Mouse (Mus musculus) bone marrow, adult 2 months (tissue): ENCODE data around the gene Srgap3. TPM values are rescaled to one million over a fixed set of nuclear protein-coding genes. Genes with fewer than 3 reads are reported as not detected.
"Not testable (repeated sequence)": the region's sequence is repeated elsewhere in the genome, so short reads cannot be mapped to it uniquely, and the experiment has no call there.

ENCODE experiments used
- H3K27ac ChIP-seq: fragments of 200-500 bp; 2 replicates; pipeline ENCODE4 v1.5.1; 2012; ENCODE audit warnings: low read depth, mild to moderate bottlenecking, control low read depth, inconsistent platforms, low read length; ENCODE audit not compliant: control insufficient read depth, poor library complexity, insufficient read depth
- H3K4me1 ChIP-seq: fragments of 200-500 bp; 2 replicates; pipeline ENCODE4 v1.6.1; 2011; ENCODE audit warnings: low read length; ENCODE audit not compliant: control insufficient read depth, insufficient read depth
- H3K4me3 ChIP-seq: fragments of 200-500 bp; replicated peaks from 2 replicates; pipeline ENCODE3; 2011; ENCODE audit warnings: mild to moderate bottlenecking, low read depth, low read length, control low read depth; ENCODE audit not compliant: control insufficient read depth
- CTCF ChIP-seq: fragments of 200-500 bp; IDR thresholded peaks from 2 replicates; pipeline ENCODE4 v1.5.1; 2011; ENCODE audit warnings: low read length, control low read depth; ENCODE audit not compliant: control insufficient read depth, insufficient read depth
- POLR2A ChIP-seq: fragments of 200-500 bp; IDR thresholded peaks from 2 replicates; pipeline ENCODE4 v1.6.1; 2011; ENCODE audit warnings: low read depth, mild to moderate bottlenecking, control low read depth, low read length, borderline replicate concordance; ENCODE audit not compliant: control insufficient read depth
- WGBS: fragments of 180-500 bp; shearing (Covaris S2); methylation state at CpG from one replicate; pipeline ENCODE4 v1.1.7; 2018; 5-methylcytosine and 5-hydroxymethylcytosine counted together
- polyA plus RNA-seq: library from polyadenylated mRNA; stranded (reverse); fragments of >200 nt; gene quantifications from 2 replicates; pipeline ENCODE4 v1.2.4, GENCODE M21; 2011; ENCODE audit warnings: low replicate concordance; ENCODE audit not compliant: missing spikeins, insufficient read depth, insufficient read length

Srgap3 gene
- polyA plus RNA-seq, 1 experiment, result 6.0 TPM

DNA sequence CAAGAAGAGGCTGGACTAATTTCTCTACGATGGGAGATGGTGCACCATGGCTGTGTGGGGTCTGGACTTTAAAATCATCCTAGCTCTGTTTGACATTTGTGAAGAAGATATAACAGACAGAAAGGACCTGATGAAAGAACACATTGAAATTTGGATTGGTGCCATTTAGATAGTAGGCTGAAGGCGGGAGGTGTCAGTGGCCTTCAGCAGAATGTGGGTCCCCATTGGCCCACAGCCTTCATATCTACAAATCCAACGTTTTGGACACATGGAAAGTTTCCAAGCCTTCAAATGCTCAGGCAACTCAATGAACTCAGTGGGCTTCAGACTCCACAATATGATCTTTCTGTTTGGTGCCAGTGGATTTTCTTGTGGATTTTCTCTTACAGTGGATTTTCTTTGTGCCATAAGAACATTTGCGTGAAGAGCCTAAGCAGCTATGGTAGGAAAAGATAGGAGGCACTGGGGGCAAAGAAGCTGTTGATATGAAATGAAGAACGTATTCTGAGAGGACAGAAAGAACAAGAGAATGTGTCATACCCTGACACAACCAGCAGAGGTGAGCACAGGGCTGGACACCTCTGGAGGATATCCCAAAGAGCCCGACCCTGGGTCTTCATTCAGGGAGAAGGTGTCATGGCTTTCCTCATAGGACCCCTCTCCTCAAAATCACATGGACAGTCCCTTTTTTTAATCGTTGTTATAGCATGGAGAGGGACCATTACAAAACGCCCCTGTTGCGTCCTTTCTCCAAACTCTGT lies 78.7 kb downstream of the Srgap3 start:
- Histone ChIP-seq H3K4me3 (no peak overlapping the region), H3K27ac (no peak overlapping the region), H3K4me1 (no peaks in the 10 kb centered on the region; the same call in 1 of the 2 replicates)
- WGBS, result 72% methylated on average over 9 of the region's 9 CpGs
- TF ChIP-seq POLR2A (no peak), CTCF (no peak)

DNA sequence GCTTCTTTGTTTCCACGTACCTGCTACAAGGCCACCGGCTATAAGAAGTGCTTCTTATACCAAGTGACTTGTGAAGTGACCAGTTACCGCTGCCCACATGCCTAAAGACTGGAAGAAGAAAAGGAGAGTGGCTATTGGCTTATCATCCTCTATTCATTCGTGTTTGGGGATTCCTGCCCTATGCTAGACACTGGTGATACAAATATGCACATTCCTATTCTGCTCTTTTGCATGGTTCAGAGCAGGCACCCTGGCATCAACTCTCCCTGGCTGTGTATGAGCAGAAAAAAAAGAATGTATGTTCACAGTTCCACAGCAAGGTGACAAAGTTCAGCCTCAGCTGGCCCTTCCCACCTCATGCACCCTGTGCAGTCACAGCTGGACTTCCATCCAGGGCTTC lies 81.0 kb downstream of the Srgap3 start:
- peaks cover 2% of the 10 kb centered on the region for H3K4me1 ChIP-seq
- WGBS, result 85% methylated on average over 4 of the region's 4 CpGs

DNA sequence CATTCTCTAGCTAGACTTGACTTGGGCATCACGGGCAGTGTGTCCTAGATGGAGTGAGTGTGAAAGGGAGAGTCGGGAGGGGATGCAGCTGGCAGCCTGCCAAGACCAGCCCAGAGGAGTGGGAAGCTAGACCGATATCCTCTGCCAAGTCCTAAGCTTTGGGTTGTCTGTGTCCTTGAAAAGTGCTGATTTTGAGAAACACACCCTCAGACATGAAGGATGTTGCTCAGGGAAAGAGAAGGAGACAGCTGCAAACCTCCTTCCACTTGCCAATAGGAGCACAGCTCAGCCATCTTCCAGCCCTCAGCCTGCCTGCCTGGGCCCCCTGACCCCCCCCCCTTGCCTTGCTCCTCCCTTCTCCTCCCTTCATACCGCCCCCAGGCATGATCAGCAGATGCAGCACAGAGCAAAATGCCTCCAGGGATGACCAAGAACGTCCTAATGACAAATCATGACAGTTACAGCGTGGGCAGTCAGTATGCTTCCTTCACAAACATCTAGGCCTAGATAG lies 82.0 kb downstream of the Srgap3 start:
- H3K27ac ChIP-seq, result no peak overlapping the region
- no peak for TF ChIP-seq POLR2A
- TF ChIP-seq CTCF, result no peak
- 61% methylated on average over 6 of the region's 6 CpGs for WGBS
- H3K4me1 ChIP-seq, result peaks cover 2% of the 10 kb centered on the region
- no peak overlapping the region for H3K4me3 ChIP-seq

More for the DNA sequence above, 81.0 kb downstream of the Srgap3 start:
- H3K27ac ChIP-seq, result no peak overlapping the region
- H3K4me3 ChIP-seq, result no peak overlapping the region
- TF ChIP-seq POLR2A (no peak), CTCF (no peak)

DNA sequence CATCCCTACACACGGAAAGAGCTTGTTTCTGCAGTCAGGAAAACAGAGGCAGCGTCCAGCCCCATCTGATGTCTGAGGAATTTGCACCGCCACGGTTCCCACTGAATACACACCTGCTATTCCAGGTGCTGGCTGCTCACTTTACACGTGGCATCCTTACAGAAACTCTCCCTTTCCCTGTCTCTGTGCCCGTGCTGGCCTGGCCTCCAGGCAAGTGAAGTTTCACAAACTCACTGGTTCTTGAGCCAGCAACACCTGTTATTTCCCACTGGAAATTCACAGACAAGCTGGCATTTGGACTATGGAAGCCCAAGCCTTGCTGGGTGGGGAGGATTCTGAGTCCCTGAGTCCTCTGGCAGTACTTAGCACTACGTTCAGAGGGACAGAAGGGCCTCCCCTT lies 84.6 kb downstream of the Srgap3 start:
- no peak overlapping the region for H3K4me3 ChIP-seq
- TF ChIP-seq CTCF (no peak), POLR2A (no peak)
- no peak overlapping the region for H3K27ac ChIP-seq
- 81% methylated on average over 7 of the region's 7 CpGs for WGBS
- H3K4me1 ChIP-seq, result peaks cover 2% of the 10 kb centered on the region

DNA sequence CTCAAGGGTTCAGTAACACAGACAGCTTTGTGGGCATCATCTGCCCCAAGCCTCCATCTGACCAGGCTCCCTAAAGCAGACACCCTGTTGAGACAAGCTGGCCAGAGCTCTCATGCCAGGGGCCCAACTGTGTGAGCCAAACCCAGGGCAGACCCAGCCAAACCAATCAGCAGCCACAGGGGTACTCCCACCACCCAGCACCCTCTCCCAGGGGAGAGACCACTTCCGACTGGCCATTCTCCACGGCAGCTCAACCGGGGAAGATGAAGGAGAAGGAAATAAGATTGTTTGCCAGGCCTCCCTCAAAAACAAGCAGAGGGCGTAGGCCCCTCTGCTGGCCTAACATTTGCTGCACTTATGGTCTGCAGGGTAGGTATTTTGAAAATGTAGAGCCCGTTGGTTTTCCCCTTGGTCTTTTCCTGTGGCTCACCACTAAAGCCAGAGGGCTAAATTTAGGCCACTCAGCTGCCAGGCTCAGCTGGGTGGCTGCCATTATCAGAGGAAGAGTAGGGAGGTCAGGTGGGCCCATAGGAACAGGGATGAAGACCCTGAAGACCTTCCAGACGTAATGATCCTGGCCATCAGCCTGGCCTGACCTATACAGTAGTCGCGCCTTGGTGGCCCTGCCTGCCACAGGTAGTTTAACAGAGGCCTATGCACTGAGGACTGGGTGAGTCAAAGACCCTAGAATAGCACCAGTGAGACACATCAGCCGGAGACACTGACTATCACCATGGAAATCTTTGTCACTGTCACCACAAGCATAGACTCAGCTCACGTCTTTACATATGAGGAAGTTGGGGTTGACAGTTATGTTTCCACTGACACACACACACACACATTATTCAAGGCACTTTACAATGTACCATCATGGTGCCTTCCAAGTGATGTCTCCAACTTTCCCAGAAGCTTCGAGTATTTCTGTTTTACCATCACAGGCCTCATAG lies 85.4 kb downstream of the Srgap3 start:
- Histone ChIP-seq H3K4me3 (no peak overlapping the region), H3K27ac (peak overlapping the region; percentile 61), H3K4me1 (peaks cover 2% of the 10 kb centered on the region)
- WGBS, result 12% methylated on average over 11 of the region's 11 CpGs
- TF ChIP-seq POLR2A (no peak), CTCF (no peak)

DNA sequence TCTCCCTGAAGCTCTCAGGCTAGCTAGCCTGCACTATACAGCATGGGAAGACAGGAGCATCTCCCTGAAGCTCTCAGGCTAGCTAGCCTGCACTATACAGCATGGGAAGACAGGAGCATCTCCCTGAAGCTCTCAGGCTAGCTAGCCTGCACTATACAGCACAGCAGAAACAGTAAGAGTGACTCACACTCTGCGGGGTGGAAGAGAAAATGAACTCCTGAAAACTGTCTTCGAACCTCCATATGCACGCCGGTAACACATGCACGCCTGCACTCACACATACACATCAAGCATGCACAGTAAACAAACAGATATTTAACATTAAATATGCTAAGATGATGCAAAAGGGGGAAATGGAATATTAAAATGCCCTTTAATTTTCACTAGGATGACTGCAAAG lies 86.8 kb downstream of the Srgap3 start:
- WGBS, result 80% methylated on average over 5 of the region's 5 CpGs
- H3K27ac ChIP-seq, H3K4me1 ChIP-seq, H3K4me3 ChIP-seq: not testable (repeated sequence)

DNA sequence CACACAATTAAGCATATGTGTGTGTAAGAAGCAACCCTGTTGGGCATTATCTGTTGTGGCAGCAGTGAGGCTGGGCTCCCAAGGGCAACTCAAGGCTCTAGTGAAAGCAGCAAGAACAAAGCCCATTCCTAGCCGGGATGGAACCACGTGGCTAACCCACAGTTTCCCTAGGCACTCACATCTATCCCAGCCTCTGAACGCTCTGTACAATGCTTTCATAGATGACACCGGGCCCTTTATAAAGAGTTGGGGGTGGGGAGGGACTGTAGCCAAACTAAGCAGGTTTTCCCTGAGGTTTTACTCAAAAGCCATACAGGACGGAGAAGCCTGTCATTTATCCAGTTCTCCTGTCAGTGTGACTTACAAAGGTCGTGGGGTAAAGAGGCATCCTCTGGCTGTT lies 90.0 kb downstream of the Srgap3 start:
- H3K27ac ChIP-seq, result no peak overlapping the region
- H3K4me3 ChIP-seq, result no peak overlapping the region
- 72% methylated on average over 6 of the region's 6 CpGs for WGBS
- no peak for TF ChIP-seq POLR2A
- peaks cover 2% of the 10 kb centered on the region for H3K4me1 ChIP-seq

DNA sequence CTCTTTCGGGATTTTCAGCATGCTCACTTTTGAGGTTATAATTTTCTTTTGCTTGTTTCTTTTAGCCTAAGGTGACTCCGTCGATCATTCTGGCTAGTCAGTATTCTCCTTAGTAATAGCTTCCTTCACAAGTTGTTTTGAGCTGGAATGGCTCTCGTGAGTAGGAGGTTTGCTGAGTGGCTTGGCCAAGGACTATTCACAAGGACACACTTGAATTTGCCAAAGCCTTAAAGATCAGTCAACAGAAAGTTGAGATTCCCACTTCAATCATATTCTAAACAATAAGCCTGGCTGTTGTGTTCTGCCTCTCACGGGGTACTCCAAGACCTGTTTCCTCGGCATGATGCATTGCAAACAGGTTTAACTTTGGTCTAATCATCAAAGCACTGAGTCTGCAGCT lies 91.9 kb downstream of the Srgap3 start:
- H3K4me3 ChIP-seq, result no peak overlapping the region
- no peaks in the 10 kb centered on the region for H3K4me1 ChIP-seq
- TF ChIP-seq POLR2A (no peak), CTCF (no peak)
- no peak overlapping the region for H3K27ac ChIP-seq
- 83% methylated on average over 6 of the region's 6 CpGs for WGBS
